Mouse (Mus musculus): ENCODE results near the gene Cnih1. TPM values are rescaled to one million over a fixed set of nuclear protein-coding genes. Genes with fewer than 3 reads are reported as not detected.
A peak's percentile ranks its signal among the peaks of the same experiment; 100 is the strongest.

Cnih1 gene
- polyA plus RNA-seq (2012; rRNA removed) (104 and 120 TPM in 2 replicates), polyA plus RNA-seq (2014; fragmentation: Nextera tagmentation; extraction: Ambion mirVana) (202 and 208 TPM in 2 replicates)

- Histone ChIP-seq H3K4me1 (ENCODE audit: control insufficient read depth, insufficient read depth, low read length) (peaks cover 25% of the 10 kb centered on the region), H3K36me3 (ENCODE audit: control insufficient read depth, insufficient read depth, low read length) (peaks cover 8% of the 10 kb centered on the region), H3K9ac (ENCODE audit: low read depth, low read length, severe bottlenecking) (peak within 1 kb of the TSS; percentile 98), H3K4me3 (replicated peaks; ENCODE audit: low read length) (peak within 1 kb of the TSS; percentile 97), H3K27ac (replicated peaks; ENCODE audit: low read depth, low read length) (peak within 1 kb of the TSS; percentile 99), H3K9me3 (ENCODE audit: control insufficient read depth, low read length) (no peaks in the 10 kb centered on the region), H3K27me3 (ENCODE audit: control insufficient read depth, insufficient read depth, low read length) (no peaks in the 10 kb centered on the region), H3K4me2 (replicated peaks; ENCODE audit: low read depth, low read length, severe bottlenecking) (peak within 1 kb of the TSS; percentile 46)
- ATAC-seq (ENCODE audit: low FRiP score, low read depth) (peak; percentile 95), DNase-seq (ENCODE audit: low spot score) (peak; percentile 92)
- WGBS = under 1% methylated on average over 67 of the region's 86 CpGs
- TF ChIP-seq POLR2A (IDR thresholded peaks at IDR 0.05; ENCODE audit: borderline replicate concordance, extremely low read depth, insufficient read depth, insufficient read length) = peak; percentile 29; the same call in 1 of the 2 replicates
Observed at GRCm38 (mm10) chr14:46787787-46788504, at the start of gene Cnih1. TSS of gene Cnih1 (minus strand) at chr14:46788411.

GRCm38 (mm10) chr14:46832354-46833272, 44.4 kb upstream of the Cnih1 start:
- DNase-seq (ENCODE audit: low spot score) = peak; percentile 35
- Histone ChIP-seq H3K4me1 (ENCODE audit: control insufficient read depth, insufficient read depth, low read length) (0 out of 2 replicates have a peak, but pooled peaks cover 2% of the 10 kb centered on the region), H3K9ac (ENCODE audit: low read depth, low read length, severe bottlenecking) (peak overlapping the region; percentile 84), H3K4me2 (replicated peaks; ENCODE audit: low read depth, low read length, severe bottlenecking) (peak overlapping the region; percentile 86), H3K36me3 (ENCODE audit: control insufficient read depth, insufficient read depth, low read length) (no peaks in the 10 kb centered on the region), H3K27ac (replicated peaks; ENCODE audit: low read depth, low read length) (no peak overlapping the region), H3K9me3 (ENCODE audit: control insufficient read depth, low read length) (no peaks in the 10 kb centered on the region), H3K27me3 (ENCODE audit: control insufficient read depth, insufficient read depth, low read length) (no peaks in the 10 kb centered on the region), H3K4me3 (replicated peaks; ENCODE audit: low read length) (peak overlapping the region; percentile 80)
- ATAC-seq (ENCODE audit: low FRiP score, low read depth) = no peak
- 6% methylated on average over 40 of the region's 40 CpGs for WGBS
- TF ChIP-seq POLR2A (IDR thresholded peaks at IDR 0.05; ENCODE audit: borderline replicate concordance, extremely low read depth, insufficient read depth, insufficient read length) = no peak

- no peak within 1 kb of the TSS for H3K27ac ChIP-seq (replicated peaks; ENCODE audit: low read depth, low read length)
- H3K4me2 ChIP-seq (replicated peaks; ENCODE audit: low read depth, low read length, severe bottlenecking) = peak within 1 kb of the TSS; percentile 86
- peak within 1 kb of the TSS; percentile 80 for H3K4me3 ChIP-seq (replicated peaks; ENCODE audit: low read length)
- H3K9ac ChIP-seq (ENCODE audit: low read depth, low read length, severe bottlenecking) = peak within 1 kb of the TSS; percentile 84
- 0 out of 2 replicates have a peak, but pooled peaks cover 2% of the 10 kb centered on the region for H3K4me1 ChIP-seq (ENCODE audit: control insufficient read depth, insufficient read depth, low read length)
- DNase-seq (ENCODE audit: low spot score) = peak; percentile 96
- under 1% methylated on average over 32 of the region's 32 CpGs for WGBS
- no peaks in the 10 kb centered on the region for H3K27me3 ChIP-seq (ENCODE audit: control insufficient read depth, insufficient read depth, low read length)
- TF ChIP-seq POLR2A (IDR thresholded peaks at IDR 0.05; ENCODE audit: borderline replicate concordance, extremely low read depth, insufficient read depth, insufficient read length) = peak; percentile 45; the same call in 1 of the 2 replicates
- H3K9me3 ChIP-seq (ENCODE audit: control insufficient read depth, low read length) = no peaks in the 10 kb centered on the region
- peak; percentile 98 for ATAC-seq (ENCODE audit: low FRiP score, low read depth)
- H3K36me3 ChIP-seq (ENCODE audit: control insufficient read depth, insufficient read depth, low read length) = no peaks in the 10 kb centered on the region
Observed at GRCm38 (mm10) chr14:46831837-46832333, 43.7 kb upstream of the Cnih1 start, which contains the start of gene Cgrrf1. TSS of gene Cgrrf1 (plus strand) at chr14:46832125.

- Histone ChIP-seq H3K9ac (ENCODE audit: low read depth, low read length, severe bottlenecking) (peak overlapping the region; percentile 84), H3K36me3 (ENCODE audit: control insufficient read depth, insufficient read depth, low read length) (no peaks in the 10 kb centered on the region), H3K4me2 (replicated peaks; ENCODE audit: low read depth, low read length, severe bottlenecking) (peak overlapping the region; percentile 86), H3K27me3 (ENCODE audit: control insufficient read depth, insufficient read depth, low read length) (no peaks in the 10 kb centered on the region), H3K9me3 (ENCODE audit: control insufficient read depth, low read length) (no peaks in the 10 kb centered on the region), H3K4me3 (replicated peaks; ENCODE audit: low read length) (peak overlapping the region; percentile 80), H3K4me1 (ENCODE audit: control insufficient read depth, insufficient read depth, low read length) (0 out of 2 replicates have a peak, but pooled peaks cover 2% of the 10 kb centered on the region), H3K27ac (replicated peaks; ENCODE audit: low read depth, low read length) (no peak overlapping the region)
- WGBS = 5% methylated on average over 4 of the region's 4 CpGs
- no peak for ATAC-seq (ENCODE audit: low FRiP score, low read depth)
- no peak for DNase-seq (ENCODE audit: low spot score)
- TF ChIP-seq POLR2A (IDR thresholded peaks at IDR 0.05; ENCODE audit: borderline replicate concordance, extremely low read depth, insufficient read depth, insufficient read length) = no peak
Observed at GRCm38 (mm10) chr14:46831295-46831694, 43.1 kb upstream of the Cnih1 start.

- H3K27me3 ChIP-seq (ENCODE audit: control insufficient read depth, insufficient read depth, low read length) = no peaks in the 10 kb centered on the region
- H3K4me1 ChIP-seq (ENCODE audit: control insufficient read depth, insufficient read depth, low read length) = 0 out of 2 replicates have a peak, but pooled peaks cover 2% of the 10 kb centered on the region
- H3K9ac ChIP-seq (ENCODE audit: low read depth, low read length, severe bottlenecking) = no peak overlapping the region
- H3K27ac ChIP-seq (replicated peaks; ENCODE audit: low read depth, low read length) = no peak overlapping the region
- ATAC-seq (ENCODE audit: low FRiP score, low read depth) (no peak), DNase-seq (ENCODE audit: low spot score) (no peak)
- no peak for TF ChIP-seq POLR2A (IDR thresholded peaks at IDR 0.05; ENCODE audit: borderline replicate concordance, extremely low read depth, insufficient read depth, insufficient read length)
- WGBS = 45% methylated on average over 1 of the region's 1 CpGs
- H3K4me2 ChIP-seq (replicated peaks; ENCODE audit: low read depth, low read length, severe bottlenecking) = no peak overlapping the region
- no peaks in the 10 kb centered on the region for H3K36me3 ChIP-seq (ENCODE audit: control insufficient read depth, insufficient read depth, low read length)
- no peak overlapping the region for H3K4me3 ChIP-seq (replicated peaks; ENCODE audit: low read length)
- H3K9me3 ChIP-seq (ENCODE audit: control insufficient read depth, low read length) = no peaks in the 10 kb centered on the region
Observed at GRCm38 (mm10) chr14:46827430-46827829, 39.2 kb upstream of the Cnih1 start.

All from limb, embryonic 14.5 days (tissue).